13 mouse cellular contexts compared by ENCODE assay signal in genomic region chr11:60093984-60094587, GRCm38 (mm10). TPM values are rescaled to one million over a fixed set of nuclear protein-coding genes. Genes with fewer than 3 reads are reported as not detected.
DNase-seq lines count a peak whose midpoint lies in the region; ATAC-seq lines count a peak whose summit lies in the region.
"Had no signal": no experiment of that assay in that cellular context is flagged by ENCODE, and none has a peak within 500 bp of the region (broad histone marks: within the 10 kb centered on the region; RNA-seq: fewer than 3 reads in every experiment).

No protein-coding gene starts in this region.

- H3K27ac ChIP-seq in embryonic facial prominence, embryonic 10.5 days (replicated peaks): peak overlapping the region; percentile 55
- H3K27ac ChIP-seq in embryonic facial prominence, embryonic 13.5 days: no peak overlapping the region
- peak overlapping the region; percentile 74 for H3K27ac ChIP-seq in hindbrain, embryonic 12.5 days
- peak overlapping the region; percentile 83 for H3K27ac ChIP-seq in midbrain, embryonic 16.5 days (ENCODE audit: low read length)
- H3K27ac ChIP-seq: embryonic facial prominence, embryonic 15.5 days; intestine, embryonic 15.5 days; liver, embryonic 15.5 days had no signal

- H3K9ac ChIP-seq in embryonic facial prominence, embryonic 13.5 days: peak overlapping the region; percentile 32; the same call in 1 of the 2 replicates
- H3K9ac ChIP-seq in hindbrain, embryonic 12.5 days: peak overlapping the region; percentile 6; the same call in 1 of the 2 replicates
- H3K9ac ChIP-seq in midbrain, embryonic 16.5 days (ENCODE audit: low read depth, low read length): peak overlapping the region; percentile 40; the same call in 1 of the 2 replicates
- H3K9ac ChIP-seq: embryonic facial prominence, embryonic 15.5 days; intestine, embryonic 15.5 days; liver, embryonic 15.5 days had no signal

- 45% methylated on average over 7 of the region's 7 CpGs for WGBS in embryonic facial prominence, embryonic 10.5 days
- 50% methylated on average over 7 of the region's 7 CpGs for whole genome bisulfite sequencing in embryonic facial prominence, embryonic 13.5 days
- WGBS in hindbrain, embryonic 12.5 days: 25% methylated on average over 7 of the region's 7 CpGs
- WGBS in midbrain, embryonic 16.5 days: 14% methylated on average over 7 of the region's 7 CpGs

- ATAC-seq in embryonic facial prominence, embryonic 13.5 days (ENCODE audit: insufficient number of reproducible peaks, insufficient read depth, low FRiP score, low TSS enrichment, low read depth): no peak
- ATAC-seq in hindbrain, embryonic 12.5 days (ENCODE audit: low FRiP score): peak; percentile 79
- peak; percentile 81 for ATAC-seq in midbrain, embryonic 16.5 days
- no peak for ATAC-seq in megakaryocyte progenitor cell, adult 5-6 weeks (replicated peaks; ENCODE audit: poor library complexity)

- no peaks in the 10 kb centered on the region for H3K9me3 ChIP-seq in embryonic facial prominence, embryonic 10.5 days
- H3K9me3 ChIP-seq in embryonic facial prominence, embryonic 13.5 days: no peaks in the 10 kb centered on the region
- H3K9me3 ChIP-seq in hindbrain, embryonic 12.5 days (replicated peaks): no peaks in the 10 kb centered on the region
- H3K9me3 ChIP-seq in midbrain, embryonic 16.5 days (replicated peaks; ENCODE audit: control insufficient read depth, low read length, poor library complexity, severe bottlenecking): no peaks in the 10 kb centered on the region
- H3K9me3 ChIP-seq: embryonic facial prominence, embryonic 15.5 days; intestine, embryonic 15.5 days; liver, embryonic 15.5 days had no signal

- peaks cover 15% of the 10 kb centered on the region; the same call in 1 of the 2 replicates for H3K27me3 ChIP-seq in embryonic facial prominence, embryonic 10.5 days (replicated peaks; ENCODE audit: low read depth, poor library complexity, severe bottlenecking)
- peaks cover 3% of the 10 kb centered on the region; the same call in 1 of the 2 replicates for H3K27me3 ChIP-seq in embryonic facial prominence, embryonic 13.5 days
- no peaks in the 10 kb centered on the region for H3K27me3 ChIP-seq in hindbrain, embryonic 12.5 days
- H3K27me3 ChIP-seq in midbrain, embryonic 16.5 days (ENCODE audit: control insufficient read depth, insufficient read depth, low read depth, low read length): no peaks in the 10 kb centered on the region
- H3K27me3 ChIP-seq: embryonic facial prominence, embryonic 15.5 days; intestine, embryonic 15.5 days had no signal

- no peak overlapping the region for H3K4me3 ChIP-seq in embryonic facial prominence, embryonic 10.5 days
- H3K4me3 ChIP-seq in embryonic facial prominence, embryonic 13.5 days: no peak overlapping the region
- H3K4me3 ChIP-seq in hindbrain, embryonic 12.5 days: no peak overlapping the region
- no peak overlapping the region for H3K4me3 ChIP-seq in midbrain, embryonic 16.5 days (ENCODE audit: low read depth, low read length)
- H3K4me3 ChIP-seq: embryonic facial prominence, embryonic 15.5 days; intestine, embryonic 15.5 days; liver, embryonic 15.5 days had no signal

- DNase-seq in embryonic facial prominence, embryonic 10.5 days (ENCODE audit: low spot score): no peak
- DNase-seq in frontal cortex, postnatal 25 days (ENCODE audit: low spot score in 2 of 2): no peak
- DNase-seq in Muller cell, postnatal 12 days (ENCODE audit: inconsistent ontology term): no peak
- DNase-seq: cerebellum, adult 9-10 months; spleen, adult 18-20 months had no signal

- H3K4me2 ChIP-seq in embryonic facial prominence, embryonic 13.5 days: no peak overlapping the region
- no peak overlapping the region for H3K4me2 ChIP-seq in hindbrain, embryonic 12.5 days (replicated peaks)
- peak overlapping the region; percentile 13; the same call in 1 of the 2 replicates for H3K4me2 ChIP-seq in midbrain, embryonic 16.5 days (ENCODE audit: low read length)
- H3K4me2 ChIP-seq: embryonic facial prominence, embryonic 15.5 days; heart, embryonic 11.5 days; intestine, embryonic 15.5 days; liver, embryonic 15.5 days had no signal

- no peaks in the 10 kb centered on the region for H3K36me3 ChIP-seq in embryonic facial prominence, embryonic 10.5 days (replicated peaks)
- H3K36me3 ChIP-seq in embryonic facial prominence, embryonic 13.5 days: no peaks in the 10 kb centered on the region
- no peaks in the 10 kb centered on the region for H3K36me3 ChIP-seq in hindbrain, embryonic 12.5 days
- H3K36me3 ChIP-seq in midbrain, embryonic 16.5 days (ENCODE audit: control insufficient read depth, insufficient read depth, low read length): no peaks in the 10 kb centered on the region
- H3K36me3 ChIP-seq: embryonic facial prominence, embryonic 15.5 days; intestine, embryonic 15.5 days; liver, embryonic 15.5 days had no signal

- H3K4me1 ChIP-seq in embryonic facial prominence, embryonic 10.5 days: peaks cover 51% of the 10 kb centered on the region
- peaks cover 40% of the 10 kb centered on the region for H3K4me1 ChIP-seq in embryonic facial prominence, embryonic 13.5 days
- peaks cover 35% of the 10 kb centered on the region for H3K4me1 ChIP-seq in hindbrain, embryonic 12.5 days
- peaks cover 36% of the 10 kb centered on the region for H3K4me1 ChIP-seq in midbrain, embryonic 16.5 days (ENCODE audit: control insufficient read depth, insufficient read depth, low read length)

RNA-seq across cellular contexts. Expression of gene Rai1, which starts 10.7 kb away (rescaled TPM):
- 31.0 and 33.8 TPM in 2 replicates for polyA plus RNA-seq in embryonic facial prominence, embryonic 10.5 days (2016; fragmentation: Nextera tagmentation; extraction: Ambion mirVana)
- 27.9 and 28.5 TPM in 2 replicates for polyA plus RNA-seq in embryonic facial prominence, embryonic 13.5 days (2015; fragmentation: Nextera tagmentation; extraction: Ambion mirVana)
- 40.2 and 43.0 TPM in 2 replicates for polyA plus RNA-seq in hindbrain, embryonic 12.5 days (2016; fragmentation: Nextera tagmentation; extraction: Ambion mirVana)
- polyA plus RNA-seq in midbrain, embryonic 16.5 days (2015; fragmentation: Nextera tagmentation; extraction: Ambion mirVana): 25.0 and 26.5 TPM in 2 replicates
- 26.8 and 35.7 TPM in 2 replicates for total RNA-seq in megakaryocyte progenitor cell, adult 5-6 weeks (2015)
- 10.8 and 11.7 TPM in 2 replicates for total RNA-seq in megakaryocyte progenitor cell, adult 5-6 weeks (2017)

RNA-seq across cellular contexts. Expression of gene Pemt, which starts 47.8 kb away (rescaled TPM):
- 7.8 and 8.7 TPM in 2 replicates for polyA plus RNA-seq in embryonic facial prominence, embryonic 10.5 days (2016; fragmentation: Nextera tagmentation; extraction: Ambion mirVana)
- polyA plus RNA-seq in embryonic facial prominence, embryonic 13.5 days (2015; fragmentation: Nextera tagmentation; extraction: Ambion mirVana): 5.2 and 6.5 TPM in 2 replicates
- 5.7 and 7.1 TPM in 2 replicates for polyA plus RNA-seq in hindbrain, embryonic 12.5 days (2016; fragmentation: Nextera tagmentation; extraction: Ambion mirVana)
- polyA plus RNA-seq in midbrain, embryonic 16.5 days (2015; fragmentation: Nextera tagmentation; extraction: Ambion mirVana): 7.6 and 9.4 TPM in 2 replicates
- total RNA-seq in megakaryocyte progenitor cell, adult 5-6 weeks (2015): 14.2 and 20.6 TPM in 2 replicates
- 4.3 and 7.7 TPM in 2 replicates for total RNA-seq in megakaryocyte progenitor cell, adult 5-6 weeks (2017)

Comparison
In these comparisons a context has a peak if more than half of its experiments do, and no peak if none do; other contexts are left out.
1. ATAC-seq: peak in hindbrain, embryonic 12.5 days (single experiment) and midbrain, embryonic 16.5 days (single experiment); none in embryonic facial prominence, embryonic 13.5 days (single experiment) and megakaryocyte progenitor cell, adult 5-6 weeks (single experiment).
2. Peak in every context shown above with its lines, with median percentiles within 50 percentile points of each other: H3K9ac ChIP-seq.